Mouse (Mus musculus): Measurements from ENCODE around the gene BC052040.

The BC052040 gene

DNA sequence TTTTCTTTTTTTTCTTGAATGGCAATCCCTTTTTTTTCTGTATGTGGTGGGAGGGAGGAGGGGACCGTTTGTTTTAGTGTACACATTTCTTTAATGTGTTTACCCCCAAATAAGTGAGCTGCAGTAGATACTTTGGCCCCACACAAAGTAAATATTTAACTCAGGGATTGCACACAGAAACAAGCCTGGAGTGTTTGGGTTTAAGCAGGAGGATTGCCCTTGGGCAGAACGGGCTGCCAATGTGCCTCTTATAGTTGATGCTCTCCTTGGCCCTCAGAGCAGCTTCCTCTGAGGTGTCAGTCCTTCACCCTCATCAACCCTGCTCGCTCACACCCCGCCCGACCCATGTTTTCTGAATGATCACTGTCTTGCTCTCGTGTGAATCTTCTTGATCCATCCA, 177.0 kb downstream of the BC052040 start:
- in situ Hi-C loops (cut with MboI, MseI) = no loop called here

DNA sequence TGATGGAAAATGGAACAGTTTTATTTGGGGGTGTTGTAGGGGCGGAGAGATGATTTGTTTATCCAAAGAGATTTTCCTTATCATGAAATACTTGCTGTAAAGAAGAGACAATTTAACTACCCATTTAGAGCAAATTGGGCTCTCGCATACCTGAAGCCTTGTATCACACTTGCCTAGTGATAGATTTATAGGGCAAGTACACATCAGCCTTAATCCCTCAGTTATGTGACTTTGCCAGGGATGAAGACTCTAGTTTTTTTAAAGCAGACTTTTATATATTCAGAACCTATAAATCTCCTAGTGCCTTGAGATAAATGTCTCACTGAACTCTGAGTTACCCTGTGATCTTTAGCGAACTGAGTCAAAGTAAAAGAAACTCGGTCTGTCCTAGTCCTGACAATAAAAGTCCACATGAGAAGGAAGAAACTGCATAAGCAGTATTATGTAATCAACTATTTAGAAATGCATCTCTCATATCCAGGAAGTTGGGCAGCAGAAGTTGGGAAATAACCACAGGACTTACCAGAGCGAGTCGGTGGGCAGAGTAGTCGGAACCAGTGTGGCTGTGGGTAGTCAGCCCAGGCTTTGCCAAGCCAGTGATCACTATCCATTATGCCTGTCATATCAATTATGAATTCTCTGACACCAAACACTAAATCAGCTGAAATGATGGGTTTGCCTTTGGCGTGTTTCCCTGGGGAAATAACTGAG, 183.2 kb downstream of the BC052040 start:
- in situ Hi-C loops (cut with MboI, MseI) = no loop called here

- in situ Hi-C loops (cut with MboI, MseI) = no loop called here
Measured at GRCm38 (mm10) chr2:115769597-115770305, 188.2 kb downstream of the BC052040 start.

DNA sequence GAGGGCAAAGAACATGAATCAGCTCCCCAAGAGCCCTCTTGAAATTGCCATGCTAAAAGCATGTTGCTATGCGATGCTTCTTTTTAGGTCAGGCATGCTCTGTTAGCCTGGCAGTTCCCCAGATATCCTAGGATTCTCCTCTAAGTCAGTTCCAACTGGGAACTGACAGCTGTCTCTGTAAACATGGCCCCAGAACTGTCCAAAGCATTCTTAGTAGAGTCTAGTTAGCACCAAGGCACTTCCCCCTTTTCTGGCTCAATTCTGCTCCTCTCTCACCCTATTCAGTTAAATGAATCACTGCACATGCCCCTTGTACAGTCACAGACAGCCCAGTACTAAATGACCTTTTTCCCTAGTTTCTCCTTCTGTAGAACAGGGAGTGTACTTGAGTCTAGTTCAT, 191.2 kb downstream of the BC052040 start:
- in situ Hi-C loops (cut with MboI, MseI) = no loop called here

DNA sequence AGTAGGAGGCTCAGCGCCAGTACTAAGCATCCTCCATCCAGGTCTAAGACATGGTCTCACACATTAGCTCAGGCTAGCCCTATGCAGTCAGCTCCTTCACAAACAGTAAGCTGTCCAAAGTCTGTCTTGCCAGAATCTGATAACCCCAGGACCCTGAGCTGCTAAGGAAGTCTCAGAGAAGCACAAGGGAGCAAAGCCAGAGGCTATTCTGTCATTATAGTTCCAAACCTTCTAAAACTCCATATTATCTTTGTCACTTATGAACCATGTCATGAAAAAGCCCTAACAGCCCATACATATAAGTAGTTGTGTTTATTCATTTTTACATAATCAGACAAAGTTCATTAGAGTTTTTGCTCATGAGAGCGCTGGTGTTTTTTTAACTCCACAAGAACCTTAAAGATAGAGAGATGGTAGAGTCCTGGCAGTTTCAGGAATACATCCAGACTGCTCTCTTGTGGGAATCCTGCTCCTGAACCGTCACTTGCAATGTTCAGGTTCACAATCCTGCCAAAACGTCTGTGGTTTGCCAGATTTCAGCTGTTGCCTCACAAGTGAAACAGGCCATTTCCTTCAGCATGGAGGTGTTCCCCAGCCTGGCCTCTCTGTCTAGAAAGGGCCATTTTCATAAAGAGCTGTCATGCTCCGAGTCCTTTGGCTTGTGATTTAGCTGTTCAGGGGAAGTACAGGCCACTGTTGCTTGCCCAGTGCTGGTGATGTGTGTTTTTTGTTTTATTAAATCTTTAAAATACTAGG, 192.8 kb downstream of the BC052040 start:
- in situ Hi-C loops (cut with MboI, MseI) = no loop called here

GRCm38 (mm10) chr2:115775488-115776217, 194.1 kb downstream of the BC052040 start:
- in situ Hi-C loops (cut with MboI, MseI) = no loop called here

DNA sequence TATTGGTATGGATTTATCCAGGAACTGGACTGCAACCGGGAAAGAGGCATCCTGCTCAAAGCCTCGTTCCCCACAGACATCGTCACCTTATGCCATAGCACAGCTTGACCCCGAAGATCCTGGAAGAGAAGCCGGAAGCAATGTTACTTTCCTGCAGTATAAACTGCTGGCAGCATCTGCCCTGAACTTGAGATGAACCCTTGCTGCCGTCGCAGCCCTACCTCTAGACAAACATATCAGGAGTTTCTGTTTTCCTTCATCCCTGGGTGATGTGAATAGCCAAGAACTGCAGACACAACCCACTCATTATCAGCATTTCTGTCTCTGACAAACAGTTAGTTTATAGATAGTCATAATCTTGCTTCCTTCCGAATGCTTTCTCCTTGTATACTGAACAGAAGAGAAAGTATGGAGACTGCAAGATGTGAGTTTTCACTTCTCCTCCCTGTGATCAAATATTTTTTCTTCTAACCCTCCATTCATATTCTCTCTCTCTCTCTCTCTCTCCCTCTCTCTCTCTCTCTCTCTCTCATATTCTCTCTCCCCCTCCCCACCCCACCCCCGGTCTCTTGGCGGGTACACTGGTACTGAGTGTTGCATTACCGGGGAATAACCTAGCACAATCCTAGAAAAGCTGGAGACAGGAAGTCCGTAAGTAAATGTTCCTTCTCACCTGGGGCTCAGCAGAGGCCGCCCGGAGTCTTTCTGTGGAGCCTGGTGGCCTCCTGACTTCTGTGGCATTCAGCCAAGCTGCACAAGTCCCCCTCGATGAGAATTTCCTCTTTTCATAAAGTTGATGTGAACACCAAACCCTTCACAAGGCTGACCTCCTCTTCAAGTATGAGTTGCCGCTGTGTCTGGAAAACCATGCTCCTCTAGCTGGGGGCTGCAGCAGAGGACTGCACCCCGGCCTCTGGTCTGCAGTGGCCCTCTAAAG, 195.7 kb downstream of the BC052040 start:
- in situ Hi-C loops (cut with MboI, MseI) = no loop called here

GRCm38 (mm10) chr2:115780546-115781011, 199.1 kb downstream of the BC052040 start:
- in situ Hi-C loops (cut with MboI, MseI) = no loop called here

GRCm38 (mm10) chr2:115785687-115786086, 204.2 kb downstream of the BC052040 start:
- in situ Hi-C loops (cut with MboI, MseI) = no loop called here

DNA sequence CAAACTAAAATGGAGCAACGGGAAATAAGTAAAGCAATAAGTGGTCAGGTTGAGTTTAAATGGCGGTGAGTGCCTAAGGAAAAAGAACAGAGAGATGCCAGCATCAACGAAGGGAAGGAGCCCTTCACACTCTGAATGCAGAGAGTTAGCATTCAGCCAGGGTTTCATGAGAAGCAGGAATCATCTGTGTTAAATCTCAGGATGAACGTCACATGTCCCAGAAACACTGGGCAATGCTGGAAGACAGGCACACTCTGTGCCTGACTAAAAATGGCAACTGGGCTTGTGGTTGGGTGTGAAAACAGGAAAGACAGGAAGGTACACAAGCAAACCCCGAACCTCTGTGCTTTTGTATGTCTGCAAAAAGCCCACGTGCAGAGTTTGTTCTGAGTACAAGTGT, 217.3 kb downstream of the BC052040 start:
- in situ Hi-C loops (cut with MboI, MseI) = no loop called here

- in situ Hi-C loops (cut with MboI, MseI) = no loop called here
Measured at GRCm38 (mm10) chr2:115808376-115808775, 226.9 kb downstream of the BC052040 start.

GRCm38 (mm10) chr2:115813316-115813715, 231.8 kb downstream of the BC052040 start:
- in situ Hi-C loops (cut with MboI, MseI) = no loop called here

GRCm38 (mm10) chr2:115813721-115814120, 232.2 kb downstream of the BC052040 start:
- in situ Hi-C loops (cut with MboI, MseI) = no loop called here

GRCm38 (mm10) chr2:115817959-115818358, 236.4 kb downstream of the BC052040 start:
- in situ Hi-C loops (cut with MboI, MseI) = no loop called here

GRCm38 (mm10) chr2:115822361-115822760, 240.8 kb downstream of the BC052040 start:
- in situ Hi-C loops (cut with MboI, MseI) = no loop called here
